Mouse (Mus musculus): ENCODE results near the gene Ankrd53.

- TF ChIP-seq CTCF (conservative IDR thresholded peaks at IDR 0.05; ENCODE audit: low read length): no peak
- TF ChIP-seq POU5F1 (IDR thresholded peaks at IDR 0.05; ENCODE audit: borderline replicate concordance, low read length): no peak
- TF ChIP-seq NANOG (IDR thresholded peaks at IDR 0.05; ENCODE audit: borderline replicate concordance, low read length): no peak
Measured at GRCm38 (mm10) chr6:83729350-83729970, 33.0 kb upstream of the Ankrd53 start.

All from E14TG2a.4 (cell line).